Mouse (Mus musculus) E14TG2a.4 (cell line): ENCODE data around the gene Immt.
A peak's percentile ranks its signal among the peaks of the same experiment; 100 is the strongest.

Source experiments
- CTCF ChIP-seq: conservative IDR thresholded peaks from 2 replicates; pipeline ENCODE4 v1.5.1; 2014; ENCODE audit warnings: low read length
- POU5F1 ChIP-seq: IDR thresholded peaks from 2 replicates; pipeline ENCODE4 v1.6.1; 2014; ENCODE audit warnings: low read length, borderline replicate concordance

DNA sequence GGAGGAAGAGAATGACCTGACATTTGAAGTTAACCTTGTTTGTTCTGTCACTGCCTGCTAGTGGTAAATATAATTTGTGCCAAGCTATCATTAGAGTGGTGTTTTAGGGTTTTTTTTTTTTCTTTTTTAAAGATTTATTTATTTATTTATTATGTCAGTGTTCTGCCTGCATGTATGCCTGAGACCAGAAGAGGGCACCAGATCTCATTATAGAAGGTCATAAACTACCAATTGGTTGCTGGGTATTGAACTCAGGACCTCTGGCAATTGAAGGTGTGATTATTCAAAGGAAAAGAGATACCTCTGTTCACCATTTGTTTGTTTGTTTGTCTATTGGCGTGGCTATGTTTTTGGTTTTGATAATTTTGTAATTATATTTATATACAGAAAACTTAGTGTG, 37.7 kb downstream of the Immt start:
- TF ChIP-seq CTCF (peak; percentile 25; the same call in 1 of the 2 replicates), POU5F1 (no peak)
